Mouse (Mus musculus): Measurements from ENCODE around the gene Mau2. TPM values are rescaled to one million over a fixed set of nuclear protein-coding genes. Genes with fewer than 3 reads are reported as not detected.

The Mau2 gene
- polyA plus RNA-seq (2016; fragmentation: Nextera tagmentation; extraction: Ambion mirVana) = 63.9 and 67.3 TPM in 2 replicates

GRCm38 (mm10) chr8:70042583-70043455 is at the start of gene Mau2, which contains the start of gene Sugp1:
Mau2 (minus strand) TSS chr8:70042734.
Sugp1 (plus strand) TSS chr8:70042813.
- H3K4me1 ChIP-seq = peaks cover 39% of the 10 kb centered on the region
- under 1% methylated on average over 65 of the region's 65 CpGs for WGBS
- H3K27me3 ChIP-seq (replicated peaks; ENCODE audit: low read depth, poor library complexity, severe bottlenecking) = no peaks in the 10 kb centered on the region
- DNase-seq (ENCODE audit: low spot score) = peak; percentile 96
- H3K36me3 ChIP-seq (replicated peaks) = peaks cover 19% of the 10 kb centered on the region
- H3K4me3 ChIP-seq = peak within 1 kb of the TSS; percentile 81
- no peaks in the 10 kb centered on the region for H3K9me3 ChIP-seq
- peak within 1 kb of the TSS; percentile 91 for H3K27ac ChIP-seq (replicated peaks)

DNA sequence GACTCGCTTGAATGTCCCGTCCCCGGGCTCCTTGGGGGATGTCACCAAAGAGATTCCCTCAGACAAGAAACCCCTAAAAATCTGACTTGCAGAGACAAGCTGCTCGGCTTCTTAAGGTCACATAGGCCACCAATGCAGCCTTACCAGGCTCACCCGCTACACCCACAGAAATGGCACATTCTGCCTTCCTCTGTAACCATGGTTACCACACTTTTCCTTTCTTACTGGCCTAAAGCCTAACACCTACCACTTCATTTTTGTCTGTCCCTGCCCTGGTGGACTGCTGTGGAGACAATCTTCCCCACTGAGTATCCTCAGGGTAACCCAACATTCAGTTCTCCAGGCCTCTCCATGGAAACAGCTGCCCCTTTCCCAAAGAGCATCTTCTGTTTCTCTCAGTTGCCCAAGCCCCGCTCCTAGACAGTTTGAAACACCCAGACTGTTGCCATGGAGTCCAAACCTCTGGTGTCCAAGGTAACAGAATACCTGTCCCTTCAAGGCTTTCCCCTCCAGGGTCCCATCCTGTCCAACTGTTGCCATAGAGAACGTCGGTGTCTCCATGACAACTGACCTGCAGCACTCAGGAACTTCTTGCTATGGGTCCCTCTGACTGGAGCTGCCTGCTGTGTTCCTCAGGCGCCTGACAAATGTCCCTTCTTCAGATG is 46.9 kb upstream of the Mau2 start:
- WGBS = 64% methylated on average over 9 of the region's 9 CpGs
- peaks cover 17% of the 10 kb centered on the region for H3K4me1 ChIP-seq
- DNase-seq (ENCODE audit: low spot score) = no peak
- no peak overlapping the region for H3K4me3 ChIP-seq
- H3K27ac ChIP-seq (replicated peaks) = no peak overlapping the region
- H3K36me3 ChIP-seq (replicated peaks) = no peaks in the 10 kb centered on the region
- no peaks in the 10 kb centered on the region for H3K9me3 ChIP-seq
- H3K27me3 ChIP-seq (replicated peaks; ENCODE audit: low read depth, poor library complexity, severe bottlenecking) = peaks cover 95% of the 10 kb centered on the region

GRCm38 (mm10) chr8:70087836-70088650 is 45.5 kb upstream of the Mau2 start:
- 4% methylated on average over 56 of the region's 56 CpGs for WGBS
- H3K4me1 ChIP-seq = peaks cover 31% of the 10 kb centered on the region
- no peaks in the 10 kb centered on the region for H3K9me3 ChIP-seq
- DNase-seq (ENCODE audit: low spot score) = peak; percentile 82
- H3K4me3 ChIP-seq = peak overlapping the region; percentile 56
- H3K36me3 ChIP-seq (replicated peaks) = no peaks in the 10 kb centered on the region
- H3K27ac ChIP-seq (replicated peaks) = no peak overlapping the region; the same call in 1 of the 2 replicates
- H3K27me3 ChIP-seq (replicated peaks; ENCODE audit: low read depth, poor library complexity, severe bottlenecking) = peaks cover 98% of the 10 kb centered on the region

- 4% methylated on average over 7 of the region's 7 CpGs for WGBS
- no peaks in the 10 kb centered on the region for H3K36me3 ChIP-seq (replicated peaks)
- peaks cover 31% of the 10 kb centered on the region for H3K4me1 ChIP-seq
- H3K4me3 ChIP-seq = 0 out of 2 replicates have a peak overlapping the region, but pooled peaks have one; percentile 16
- no peaks in the 10 kb centered on the region for H3K9me3 ChIP-seq
- peaks cover 100% of the 10 kb centered on the region for H3K27me3 ChIP-seq (replicated peaks; ENCODE audit: low read depth, poor library complexity, severe bottlenecking)
- no peak overlapping the region for H3K27ac ChIP-seq (replicated peaks)
- no peak for DNase-seq (ENCODE audit: low spot score)
These were observed 44.7 kb upstream of the Mau2 start for GRCm38 (mm10) chr8:70087237-70087636.

GRCm38 (mm10) chr8:70086151-70086550 is 43.6 kb upstream of the Mau2 start:
- Histone ChIP-seq H3K9me3 (no peaks in the 10 kb centered on the region), H3K4me1 (peaks cover 31% of the 10 kb centered on the region), H3K27me3 (replicated peaks; ENCODE audit: low read depth, poor library complexity, severe bottlenecking) (peaks cover 100% of the 10 kb centered on the region), H3K36me3 (replicated peaks) (no peaks in the 10 kb centered on the region), H3K4me3 (no peak overlapping the region), H3K27ac (replicated peaks) (no peak overlapping the region)
- 54% methylated on average over 1 of the region's 1 CpGs for WGBS
- DNase-seq (ENCODE audit: low spot score) = no peak

DNA sequence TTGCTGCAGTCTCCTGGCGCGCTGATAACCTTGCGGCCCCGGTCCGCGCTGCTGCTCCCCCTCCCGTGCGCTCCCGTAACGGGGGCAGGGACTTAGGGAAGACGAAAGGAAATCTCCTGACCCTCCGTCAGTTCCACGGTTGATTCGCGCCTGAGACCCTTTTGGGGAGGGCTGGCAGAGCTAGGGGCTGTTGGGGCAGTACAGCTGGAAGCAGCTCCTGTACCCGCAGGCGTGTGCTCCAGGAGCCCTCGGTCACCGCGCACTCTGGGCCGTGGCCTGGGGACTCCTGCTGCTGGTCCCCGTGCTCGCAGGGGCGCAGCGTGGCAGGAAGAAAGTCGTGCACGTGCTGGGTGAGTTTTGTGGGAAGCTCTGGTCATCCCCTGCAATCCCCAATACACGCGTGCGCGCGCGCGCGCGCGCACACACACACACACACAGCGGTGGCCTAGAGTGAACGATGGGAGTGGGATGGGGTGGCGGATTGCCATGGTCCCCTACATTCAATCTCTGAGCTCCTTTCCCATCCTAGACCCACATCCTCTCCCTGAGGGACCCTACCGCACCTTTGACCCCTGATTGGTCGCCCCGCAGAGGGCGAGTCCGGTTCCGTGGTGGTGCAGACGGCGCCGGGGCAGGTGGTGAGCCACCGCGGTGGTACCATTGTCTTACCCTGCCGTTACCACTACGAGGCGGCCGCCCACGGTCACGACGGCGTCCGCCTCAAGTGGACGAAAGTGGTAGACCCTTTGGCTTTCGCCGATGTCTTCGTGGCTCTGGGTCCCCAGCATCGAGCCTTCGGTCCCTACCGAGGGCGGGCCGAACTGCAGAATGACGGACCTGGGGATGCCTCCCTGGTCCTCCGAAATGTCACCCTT is 41.9 kb upstream of the Mau2 start:
- Histone ChIP-seq H3K4me1 (peaks cover 31% of the 10 kb centered on the region), H3K4me3 (peak overlapping the region; percentile 56), H3K27ac (replicated peaks) (no peak overlapping the region), H3K9me3 (no peaks in the 10 kb centered on the region), H3K27me3 (replicated peaks; ENCODE audit: low read depth, poor library complexity, severe bottlenecking) (peaks cover 83% of the 10 kb centered on the region), H3K36me3 (replicated peaks) (no peaks in the 10 kb centered on the region)
- 2% methylated on average over 71 of the region's 71 CpGs for WGBS
- peak; percentile 60 for DNase-seq (ENCODE audit: low spot score)

DNA sequence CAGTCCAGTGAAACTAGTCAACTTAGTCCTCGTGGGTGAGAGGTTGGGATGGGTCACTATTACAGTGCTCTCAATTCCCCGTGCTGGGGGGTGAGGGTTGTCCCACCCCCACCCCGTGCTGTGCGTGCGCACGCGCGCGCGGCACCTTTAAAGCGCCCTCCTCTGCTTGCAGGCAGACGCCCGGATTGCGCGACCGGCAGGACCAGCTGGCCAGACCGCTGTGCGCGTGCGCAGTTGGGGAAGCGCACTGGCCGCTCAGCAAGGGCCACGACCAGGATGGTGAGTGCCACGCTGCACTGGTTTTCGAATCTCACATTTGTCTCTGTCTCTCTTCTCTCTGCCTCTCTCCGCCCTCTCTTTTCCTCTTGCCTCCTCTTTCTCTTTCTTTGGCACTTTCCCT is 40.8 kb upstream of the Mau2 start, which contains the start of gene Hapln4:
Gene Hapln4, plus strand, starts transcription at position 173 of the 400 bp plus-strand sequence.
- Histone ChIP-seq H3K27ac (replicated peaks) (no peak within 1 kb of the TSS), H3K36me3 (replicated peaks) (no peaks in the 10 kb centered on the region), H3K4me3 (peak within 1 kb of the TSS; percentile 56), H3K4me1 (peaks cover 29% of the 10 kb centered on the region), H3K9me3 (no peaks in the 10 kb centered on the region), H3K27me3 (replicated peaks; ENCODE audit: low read depth, poor library complexity, severe bottlenecking) (peaks cover 72% of the 10 kb centered on the region)
- under 1% methylated on average over 26 of the region's 26 CpGs for WGBS
- peak; percentile 84 for DNase-seq (ENCODE audit: low spot score)

DNA sequence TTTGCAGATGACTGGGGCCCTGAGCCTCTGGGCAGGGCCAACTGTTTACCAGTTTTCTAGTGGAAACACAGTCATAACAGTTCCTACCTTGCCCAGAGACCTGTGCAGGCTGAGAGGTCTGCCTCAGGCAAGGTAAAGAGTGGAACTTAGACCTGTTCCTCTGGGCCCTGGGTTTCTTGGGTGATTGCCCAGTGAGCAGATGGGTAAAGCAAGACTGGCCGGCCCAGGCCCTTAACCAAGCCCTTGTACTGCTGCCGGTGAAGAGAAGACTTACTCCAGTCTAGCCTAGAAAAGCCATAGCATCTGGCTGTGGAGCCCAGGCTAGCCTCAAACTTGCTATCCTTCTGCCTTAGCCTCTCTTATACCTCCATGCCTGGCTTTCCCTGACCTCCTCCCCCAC is 39.4 kb upstream of the Mau2 start:
- Histone ChIP-seq H3K4me1 (peaks cover 17% of the 10 kb centered on the region), H3K9me3 (no peaks in the 10 kb centered on the region), H3K36me3 (replicated peaks) (no peaks in the 10 kb centered on the region), H3K27me3 (replicated peaks; ENCODE audit: low read depth, poor library complexity, severe bottlenecking) (peaks cover 59% of the 10 kb centered on the region), H3K27ac (replicated peaks) (no peak overlapping the region), H3K4me3 (no peak overlapping the region)
- no peak for DNase-seq (ENCODE audit: low spot score)
- WGBS = 91% methylated on average over 2 of the region's 2 CpGs

DNA sequence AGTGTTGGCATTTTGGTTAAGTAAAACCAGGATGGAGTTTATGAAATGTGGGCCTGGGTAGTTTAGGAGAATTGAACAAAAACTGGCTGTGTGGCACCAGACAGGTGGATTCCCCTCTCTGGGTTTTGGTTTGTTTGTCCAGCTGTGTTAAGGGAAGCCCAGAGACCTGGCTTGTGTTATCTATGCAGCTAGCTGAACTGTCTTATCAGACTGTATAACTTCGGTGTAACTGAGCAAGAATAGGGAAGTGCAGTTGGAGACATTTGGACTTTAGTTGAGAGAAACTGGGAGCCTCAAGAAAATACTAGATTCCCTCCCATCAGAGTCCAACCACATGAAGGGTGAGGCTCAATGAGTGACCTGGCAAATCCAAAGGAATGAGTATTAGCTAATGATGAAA is 31.1 kb upstream of the Mau2 start:
- peaks cover 41% of the 10 kb centered on the region for H3K36me3 ChIP-seq (replicated peaks)
- peaks cover 14% of the 10 kb centered on the region for H3K27me3 ChIP-seq (replicated peaks; ENCODE audit: low read depth, poor library complexity, severe bottlenecking)
- peaks cover 10% of the 10 kb centered on the region for H3K4me1 ChIP-seq
- no peak overlapping the region for H3K27ac ChIP-seq (replicated peaks)
- no peaks in the 10 kb centered on the region for H3K9me3 ChIP-seq
- DNase-seq (ENCODE audit: low spot score) = no peak
- 82% methylated on average over 1 of the region's 1 CpGs for WGBS
- H3K4me3 ChIP-seq = no peak overlapping the region

GRCm38 (mm10) chr8:70073120-70073519 is 30.6 kb upstream of the Mau2 start:
- WGBS = 59% methylated on average over 8 of the region's 8 CpGs

DNA sequence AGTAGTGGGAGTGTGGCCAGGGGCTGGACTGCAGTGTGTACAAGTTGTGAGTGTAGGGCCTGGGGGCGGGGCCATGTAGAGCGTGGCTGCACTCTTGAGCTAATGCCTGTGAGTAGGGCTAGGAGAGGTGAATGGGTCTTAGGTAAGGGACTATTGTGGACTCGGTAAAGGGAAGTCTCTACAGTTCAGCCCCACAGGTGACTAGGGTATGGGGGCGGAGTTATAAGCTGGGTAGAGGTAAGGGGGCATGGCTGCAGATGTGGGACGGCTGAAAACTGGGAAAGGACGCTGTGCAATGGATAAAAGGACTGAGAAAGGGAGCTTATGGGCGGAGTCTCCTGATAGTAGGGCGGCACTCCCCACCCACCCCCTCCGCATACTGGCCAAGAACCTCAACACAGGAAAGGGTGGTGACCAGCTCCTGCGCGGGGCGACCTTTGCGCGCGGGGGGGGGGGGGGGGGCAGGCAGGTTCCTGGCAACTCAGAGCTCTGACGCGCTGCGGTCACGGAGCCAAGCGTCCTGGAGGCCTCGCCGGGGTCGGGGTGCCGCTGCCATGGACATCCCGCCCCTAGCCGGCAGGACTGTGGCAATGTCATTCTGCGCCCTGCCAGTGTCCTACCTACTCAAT is 30.0 kb upstream of the Mau2 start, which contains the start of gene Tm6sf2:
Gene Tm6sf2, plus strand, starts transcription at position 484 of the 629 bp plus-strand sequence.
- H3K4me1 ChIP-seq = peaks cover 10% of the 10 kb centered on the region
- no peaks in the 10 kb centered on the region for H3K9me3 ChIP-seq
- DNase-seq (ENCODE audit: low spot score) = peak; percentile 19
- WGBS = 10% methylated on average over 27 of the region's 27 CpGs
- peak within 1 kb of the TSS; percentile 41 for H3K4me3 ChIP-seq
- H3K27ac ChIP-seq (replicated peaks) = no peak within 1 kb of the TSS
- peaks cover 53% of the 10 kb centered on the region for H3K36me3 ChIP-seq (replicated peaks)
- peaks cover 14% of the 10 kb centered on the region for H3K27me3 ChIP-seq (replicated peaks; ENCODE audit: low read depth, poor library complexity, severe bottlenecking)

More at GRCm38 (mm10) chr8:70073120-70073519, 30.6 kb upstream of the Mau2 start:
- H3K36me3 ChIP-seq (replicated peaks) = peaks cover 47% of the 10 kb centered on the region
- H3K27ac ChIP-seq (replicated peaks) = no peak overlapping the region
- H3K4me3 ChIP-seq = peak overlapping the region; percentile 41
- H3K27me3 ChIP-seq (replicated peaks; ENCODE audit: low read depth, poor library complexity, severe bottlenecking) = peaks cover 14% of the 10 kb centered on the region
- DNase-seq (ENCODE audit: low spot score) = no peak
- H3K4me1 ChIP-seq = peaks cover 10% of the 10 kb centered on the region
- no peaks in the 10 kb centered on the region for H3K9me3 ChIP-seq
